Mouse (Mus musculus) hindbrain, embryonic 13.5 days (tissue): Measurements from ENCODE around the gene Ubxn6. TPM values are rescaled to one million over a fixed set of nuclear protein-coding genes. Genes with fewer than 3 reads are reported as not detected.

Experiments
- polyA plus RNA-seq: library from polyadenylated mRNA; unstranded; fragments of >200 nt; fragmentation: Nextera tagmentation; extraction: Ambion mirVana; gene quantifications from 2 replicates; pipeline ENCODE4 v1.2.1, GENCODE M21; 2015

The Ubxn6 gene
- polyA plus RNA-seq, 1 experiment from 2014 or later, result 86.0 TPM

Other genes with a start within 250 kb of the Ubxn6 start
- 11.9 and 12.1 TPM in 2 replicates for gene Zfp119a, start 196.1 kb downstream of the Ubxn6 start, polyA plus RNA-seq
- 14.5 and 15.3 TPM in 2 replicates for gene Zfp959, start 182.9 kb downstream of the Ubxn6 start, polyA plus RNA-seq
- 8.2 and 8.7 TPM in 2 replicates for gene Zfp119b, start 125.5 kb downstream of the Ubxn6 start, polyA plus RNA-seq
- 5.0 and 6.8 TPM in 2 replicates for gene Ebi3, start 122.4 kb downstream of the Ubxn6 start, polyA plus RNA-seq
- gene Yju2, start 115.9 kb downstream of the Ubxn6 start, polyA plus RNA-seq, result 23.2 and 25.2 TPM in 2 replicates
- gene Shd, start 104.6 kb downstream of the Ubxn6 start, polyA plus RNA-seq, result 170 and 182 TPM in 2 replicates
- gene Fsd1, start 88.5 kb downstream of the Ubxn6 start, polyA plus RNA-seq, result 159 and 172 TPM in 2 replicates
- gene Stap2, start 69.4 kb downstream of the Ubxn6 start, polyA plus RNA-seq, result 5.7 and 5.8 TPM in 2 replicates
- gene Mpnd, start 69.3 kb downstream of the Ubxn6 start, polyA plus RNA-seq, result 159 and 163 TPM in 2 replicates
- 116 and 118 TPM in 2 replicates for gene Sh3gl1, start 38.4 kb downstream of the Ubxn6 start, polyA plus RNA-seq
- 6.1 and 6.9 TPM in 2 replicates for gene Chaf1a, start 34.6 kb downstream of the Ubxn6 start, polyA plus RNA-seq
- gene Hdgfl2, start 4.6 kb upstream of the Ubxn6 start, polyA plus RNA-seq, result 150 and 154 TPM in 2 replicates
- 0.10 TPM in 2 replicates for gene Plin4, start 34.8 kb upstream of the Ubxn6 start, polyA plus RNA-seq
- 0.83 and 1.0 TPM in 2 replicates for gene Plin5, start 42.6 kb upstream of the Ubxn6 start, polyA plus RNA-seq
- not detected in 2 replicates for gene Lrg1, start 47.0 kb upstream of the Ubxn6 start, polyA plus RNA-seq
- 10.5 and 11.7 TPM in 2 replicates for gene Sema6b, start 65.3 kb upstream of the Ubxn6 start, polyA plus RNA-seq
- gene Tnfaip8l1, start 87.4 kb upstream of the Ubxn6 start, polyA plus RNA-seq, result 7.9 and 9.2 TPM in 2 replicates
- 69.2 and 72.6 TPM in 2 replicates for gene Mydgf, start 108.9 kb upstream of the Ubxn6 start, polyA plus RNA-seq
- 24.5 and 26.5 TPM in 2 replicates for gene Dpp9, start 143.9 kb upstream of the Ubxn6 start, polyA plus RNA-seq
- gene Fem1a, start 181.8 kb upstream of the Ubxn6 start, polyA plus RNA-seq, result 18.9 and 20.1 TPM in 2 replicates
- 1.3 and 1.4 TPM in 2 replicates for gene Ticam1, start 201.8 kb upstream of the Ubxn6 start, polyA plus RNA-seq
- gene Plin3, start 217.8 kb upstream of the Ubxn6 start, polyA plus RNA-seq, result 20.0 and 23.5 TPM in 2 replicates
- not detected in 2 replicates for gene Arrdc5, start 225.3 kb upstream of the Ubxn6 start, polyA plus RNA-seq
- 27.1 and 29.6 TPM in 2 replicates for gene Uhrf1, start 228.3 kb upstream of the Ubxn6 start, polyA plus RNA-seq